Mouse (Mus musculus) monocyte, adult 2 months (primary cell): ENCODE results near the gene Slc35g2.

ENCODE experiments used
- DNase-seq, 2 experiments: peaks; one replicate each; pipeline ENCODE4 v3.0.0; 2022; ENCODE audit warnings: low spot score in 2 of 2, low read depth in 1 of 2

The Slc35g2 gene

DNA sequence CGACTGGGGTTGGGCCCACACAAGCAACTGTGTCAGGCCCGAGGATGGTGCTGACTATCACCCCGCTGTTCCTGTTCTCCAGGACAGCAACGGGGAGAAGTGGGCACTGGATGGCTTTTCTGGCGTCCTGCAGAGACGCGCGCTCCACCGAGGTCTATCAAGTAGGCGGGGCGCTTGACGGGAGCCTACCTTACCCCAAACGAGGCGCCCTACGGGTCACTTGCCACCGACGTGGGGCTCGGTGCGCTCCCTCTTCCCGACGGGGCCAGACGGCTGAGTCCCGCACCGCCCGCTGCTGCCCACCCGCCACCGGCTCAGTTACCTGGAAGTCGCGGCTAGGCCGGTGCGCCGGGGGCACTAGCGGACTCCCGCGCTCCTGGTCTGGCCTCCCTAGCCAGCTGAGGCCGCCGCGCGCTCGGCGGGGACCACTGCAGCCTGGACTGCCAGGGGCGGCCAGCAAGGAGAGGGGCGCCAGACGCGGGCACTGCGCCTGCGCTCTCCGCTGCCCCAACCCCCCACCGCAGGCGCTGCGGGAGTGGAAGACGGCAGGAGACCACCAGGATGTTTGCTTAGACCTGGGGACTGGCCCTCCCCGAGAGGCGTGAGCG, at the start of gene Slc35g2:
Gene Slc35g2, minus strand, starts transcription at position 465 of the 608 bp plus-strand sequence.
- no peak for DNase-seq

GRCm38 (mm10) chr9:100616947-100617346, 46.1 kb upstream of the Slc35g2 start:
- DNase-seq: no peak

GRCm38 (mm10) chr9:100613501-100614071, 42.7 kb upstream of the Slc35g2 start:
- DNase-seq: no peak

DNA sequence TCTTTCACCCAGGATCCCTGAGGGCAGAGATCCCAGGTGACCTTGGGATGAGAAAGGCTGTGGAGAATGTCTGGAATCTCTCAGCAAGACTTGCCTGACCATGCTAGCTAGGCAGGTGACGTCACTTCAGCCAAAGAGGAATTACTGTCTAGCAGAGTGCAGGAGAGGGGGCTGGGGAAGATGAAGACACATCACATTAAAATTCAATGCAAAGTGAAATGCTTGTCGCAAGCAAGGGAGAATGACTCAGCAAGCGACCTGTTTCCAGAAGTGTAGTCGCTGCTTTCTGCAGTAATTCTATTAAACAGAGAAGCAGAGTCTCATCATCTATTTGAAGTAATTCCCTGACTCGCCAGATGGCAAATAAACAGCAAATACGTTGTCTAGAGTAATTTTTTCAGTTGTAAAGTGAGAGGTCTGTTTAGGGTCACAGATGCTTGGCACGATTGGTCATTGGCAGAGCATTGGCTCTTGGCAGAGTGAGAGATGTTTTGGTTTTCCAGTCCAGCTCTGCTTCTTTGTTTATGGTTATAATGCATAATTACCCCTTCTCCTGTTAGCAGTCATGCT, 35.2 kb upstream of the Slc35g2 start:
- DNase-seq: no peak

- DNase-seq: no peak
Measured at GRCm38 (mm10) chr9:100605522-100605921, 34.6 kb upstream of the Slc35g2 start.

DNA sequence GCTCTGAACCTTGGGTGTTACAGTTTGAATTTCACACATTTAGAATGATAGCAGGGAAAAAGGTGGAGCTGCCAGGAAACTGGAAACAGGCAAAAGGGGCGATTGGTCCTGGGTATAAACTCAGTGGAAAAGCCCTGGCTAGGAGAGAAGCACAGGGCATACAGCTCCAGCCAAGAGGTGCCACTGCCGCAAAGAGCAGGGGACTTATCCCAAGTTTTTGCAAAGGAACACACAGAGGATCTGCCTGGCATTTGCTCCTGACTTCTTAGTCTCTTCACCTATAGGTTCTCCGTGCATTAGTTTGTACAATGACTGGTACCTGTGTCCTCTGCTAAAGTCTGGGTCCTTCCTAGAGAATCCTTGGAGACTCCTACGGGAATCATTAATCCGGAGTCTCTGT, 32.3 kb upstream of the Slc35g2 start:
- no peak for DNase-seq

DNA sequence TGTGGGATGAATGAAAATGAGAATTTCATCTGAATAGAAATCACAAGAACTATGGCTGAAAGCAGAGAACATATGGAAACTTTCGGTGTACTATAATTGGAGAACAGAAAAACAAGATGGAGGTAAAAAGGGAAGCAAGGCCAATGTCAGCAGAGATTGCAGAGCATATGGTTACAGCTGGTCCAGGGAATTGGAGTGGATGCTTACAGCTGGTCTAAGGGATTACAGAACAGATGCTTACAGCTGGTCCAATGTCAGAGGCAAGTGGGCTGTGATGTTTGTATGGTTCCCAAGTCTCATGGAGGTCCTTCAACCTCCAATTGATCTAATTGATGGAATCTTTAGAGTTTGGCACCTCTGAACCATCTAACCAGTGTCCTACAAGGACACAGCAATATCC, 31.2 kb upstream of the Slc35g2 start:
- DNase-seq: no peak

GRCm38 (mm10) chr9:100599761-100600328, 29.0 kb upstream of the Slc35g2 start:
- no peak for DNase-seq

DNA sequence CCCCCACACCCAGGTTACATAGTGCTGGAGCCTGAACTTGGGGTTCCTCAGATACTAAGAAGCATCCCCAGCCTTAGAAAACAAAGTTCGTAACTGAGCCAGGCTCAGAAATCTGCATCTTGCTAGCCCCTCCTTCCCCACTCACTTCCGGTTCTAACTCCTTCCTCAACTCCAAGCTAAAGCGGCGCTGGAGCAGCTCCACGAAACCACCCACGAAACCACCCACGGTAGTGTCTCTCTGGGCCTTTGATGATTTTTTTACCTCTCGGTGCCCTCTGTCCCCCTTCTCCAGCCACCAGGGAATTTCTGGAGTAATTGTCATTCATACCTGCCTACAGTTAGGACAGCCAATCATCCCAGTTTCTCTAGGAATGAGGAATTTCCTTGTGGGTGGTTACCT, 26.7 kb upstream of the Slc35g2 start, which contains the start of gene Stag1:
Gene Stag1, plus strand, starts transcription at position 253 of the 400 bp plus-strand sequence.
- DNase-seq: no peak

DNA sequence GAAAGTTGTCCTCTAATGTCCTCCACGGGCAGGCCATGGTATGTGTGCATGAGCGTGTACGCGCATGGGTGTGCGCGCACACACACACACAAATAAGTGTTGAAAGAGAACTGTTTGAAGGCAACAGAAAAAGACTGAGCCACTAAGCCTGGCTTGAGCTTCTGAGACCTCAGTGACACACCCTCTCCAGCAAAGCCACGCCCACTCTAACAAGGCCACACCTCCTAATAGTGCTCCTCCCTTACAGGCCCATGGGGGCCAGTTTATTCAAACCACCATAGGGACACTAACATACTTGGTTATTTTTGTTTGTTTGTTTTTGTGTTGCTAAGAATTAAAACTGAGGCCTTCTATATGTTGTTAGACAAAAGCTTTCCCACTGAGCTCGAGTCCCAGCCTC, 25.4 kb upstream of the Slc35g2 start:
- DNase-seq: no peak

- DNase-seq: no peak
Measured at GRCm38 (mm10) chr9:100590462-100590861, 19.6 kb upstream of the Slc35g2 start.

GRCm38 (mm10) chr9:100584031-100584430, 13.1 kb upstream of the Slc35g2 start:
- no peak for DNase-seq

- no peak for DNase-seq
Measured at GRCm38 (mm10) chr9:100582883-100583575, 12.1 kb upstream of the Slc35g2 start.

GRCm38 (mm10) chr9:100581543-100582492, 10.9 kb upstream of the Slc35g2 start:
- DNase-seq: no peak

DNA sequence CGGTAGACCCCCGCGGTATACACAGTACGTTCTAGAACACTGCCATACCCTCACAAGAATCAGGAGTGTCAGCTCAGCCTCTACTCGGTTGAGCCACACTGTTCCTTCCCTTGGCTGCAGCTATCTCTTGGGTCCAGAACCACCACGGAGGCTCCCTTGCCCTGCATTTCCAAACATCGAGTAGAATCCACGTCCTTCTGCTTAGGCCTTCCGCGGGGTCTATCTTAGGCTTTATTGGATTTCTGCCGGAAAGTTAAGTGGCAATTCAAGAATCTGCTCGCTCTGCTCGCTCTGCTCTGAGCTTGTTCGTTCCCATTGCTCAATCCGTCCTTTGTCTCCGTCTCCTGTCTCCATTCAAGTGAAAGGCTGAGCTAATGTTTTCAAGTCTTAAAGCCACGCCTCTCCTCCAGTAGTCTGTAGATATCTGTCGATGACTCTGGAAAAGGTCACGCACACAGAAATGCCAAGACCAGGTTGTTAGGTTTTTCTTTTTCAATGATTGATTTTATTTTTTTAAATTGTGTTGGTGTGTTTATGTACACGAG, 9.4 kb upstream of the Slc35g2 start:
- no peak for DNase-seq

DNA sequence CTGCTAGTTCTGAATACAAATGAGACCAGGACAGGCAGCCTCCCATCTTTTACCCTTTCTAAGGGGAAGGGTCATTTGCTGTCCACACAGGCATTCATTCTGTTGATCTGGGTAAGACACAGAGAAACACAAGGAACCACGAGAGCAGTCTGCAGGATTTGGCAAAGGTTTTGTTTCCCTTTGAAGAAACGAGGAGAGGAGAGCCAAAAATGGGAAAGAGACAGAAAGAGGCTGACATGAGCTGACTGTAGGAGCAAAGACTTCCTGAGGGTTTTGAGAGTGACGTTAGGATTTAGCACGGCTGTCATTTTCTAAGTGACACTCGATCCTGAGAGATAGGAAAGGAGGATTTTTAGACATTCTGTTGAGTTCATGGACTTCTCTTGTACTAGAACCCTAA, 3.1 kb upstream of the Slc35g2 start:
- DNase-seq: no peak

GRCm38 (mm10) chr9:100573300-100573699, 2.4 kb upstream of the Slc35g2 start:
- no peak for DNase-seq

DNA sequence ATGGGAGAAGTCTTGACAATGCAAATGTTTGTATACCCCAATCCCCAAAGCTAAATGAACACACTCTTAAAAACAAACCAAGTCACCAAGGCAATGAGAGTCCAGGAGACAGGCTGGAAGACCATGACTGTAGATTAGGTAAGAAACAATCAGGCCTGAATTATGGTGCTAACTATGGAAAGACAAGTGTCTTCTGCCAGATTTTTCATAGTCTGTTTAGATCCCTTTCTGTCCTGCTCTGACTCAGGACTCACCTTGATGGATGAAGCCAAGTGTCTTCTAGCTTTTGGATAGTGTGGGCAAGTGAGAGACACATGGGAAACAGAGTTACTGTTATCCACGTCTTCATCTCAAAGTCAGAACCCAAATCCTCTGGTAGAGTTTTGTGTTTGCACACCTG, 621 bp upstream of the Slc35g2 start:
- DNase-seq: no peak

- no peak for DNase-seq
Measured at GRCm38 (mm10) chr9:100569798-100570625, 878 bp downstream of the Slc35g2 start.
